Mouse (Mus musculus) liver, embryonic 14.5 days (tissue): ENCODE measurements around the gene Mmaa.

Experiments
- CTCF ChIP-seq: IDR thresholded peaks from 2 replicates; pipeline ENCODE4 v1.5.1; 2016; ENCODE audit warnings: antibody characterized with exemption, low read depth, control low read depth
- EP300 ChIP-seq: IDR thresholded peaks from 2 replicates; pipeline ENCODE4 v1.6.1; 2016; ENCODE audit warnings: antibody characterized with exemption, low read depth

DNA sequence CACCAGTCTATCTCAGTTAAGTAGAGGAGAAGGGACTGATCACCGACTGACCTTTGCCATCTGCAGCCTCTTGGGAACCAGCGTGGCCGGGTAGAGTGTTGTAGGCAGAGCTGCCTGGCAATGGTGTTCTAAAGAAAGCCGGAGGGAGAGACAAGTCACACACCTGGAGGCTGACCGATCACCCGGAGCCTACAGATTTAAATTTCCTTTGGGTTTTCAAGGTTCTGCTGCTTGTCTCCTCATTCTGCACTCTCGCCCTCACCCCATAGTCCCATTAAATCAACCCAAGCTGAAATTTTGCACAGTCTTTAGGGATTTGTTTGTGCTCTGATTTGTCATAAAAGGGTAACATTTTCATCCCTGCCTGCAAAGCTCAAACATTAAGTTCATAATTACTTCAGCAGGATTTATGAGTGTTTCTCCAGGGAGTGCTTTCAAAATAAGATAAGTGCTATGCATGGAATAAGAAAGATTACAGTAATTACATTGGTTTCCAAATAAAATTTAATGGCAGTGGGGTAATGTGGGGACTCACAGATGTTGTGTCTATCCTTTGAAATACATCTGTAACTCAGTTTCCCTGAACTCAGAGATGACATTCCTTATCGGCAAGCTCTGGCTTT lies 65.4 kb downstream of the Mmaa start:
- TF ChIP-seq CTCF (no peak), EP300 (no peak)
